Mouse (Mus musculus) heart, postnatal 0 days (tissue): Measurements from ENCODE around the gene Asb4. TPM values are rescaled to one million over a fixed set of nuclear protein-coding genes. Genes with fewer than 3 reads are reported as not detected.

Experiments used
- ATAC-seq: fragments of 200-750 bp; cut with Nextera tagmentation; 2 replicates; pipeline ENCODE4 v1.8.0; 2017; ENCODE audit warnings: low read depth, moderate number of reproducible peaks, moderate library complexity; ENCODE audit not compliant: insufficient read depth
- DNase-seq: peaks from one replicate; pipeline ENCODE4 v3.0.0-alpha.2; 2016; ENCODE audit warnings: low spot score
- H3K27ac ChIP-seq: fragments of 300-500 bp; sonication (generic); 2 replicates; pipeline ENCODE4 v1.5.1; 2014; ENCODE audit warnings: low read depth, mild to moderate bottlenecking
- H3K27me3 ChIP-seq: fragments of 300-500 bp; sonication (generic); 2 replicates; pipeline ENCODE4 v1.6.1; 2014; ENCODE audit warnings: low read length, mixed read lengths; ENCODE audit not compliant: control insufficient read depth, insufficient read depth
- H3K36me3 ChIP-seq: fragments of 300-500 bp; sonication (generic); replicated peaks from 2 replicates; pipeline ENCODE4 v1.6.1; 2014; ENCODE audit warnings: low read length, mixed read lengths; ENCODE audit not compliant: control insufficient read depth, insufficient read depth
- H3K4me1 ChIP-seq: fragments of 300-500 bp; sonication (generic); 2 replicates; pipeline ENCODE4 v1.6.1; 2014; ENCODE audit warnings: antibody characterized with exemption; ENCODE audit not compliant: control insufficient read depth, insufficient read depth
- H3K4me2 ChIP-seq: fragments of 300-500 bp; sonication (generic); 2 replicates; pipeline ENCODE4 v1.6.1; 2014; ENCODE audit warnings: low read depth, mild to moderate bottlenecking, low read length, moderate library complexity
- H3K4me3 ChIP-seq: fragments of 300-500 bp; sonication (generic); 2 replicates; pipeline ENCODE4 v1.5.1; 2014; ENCODE audit warnings: low read depth, low read length
- H3K9ac ChIP-seq: fragments of 300-500 bp; sonication (generic); replicated peaks from 2 replicates; pipeline ENCODE4 v1.6.1; 2014; ENCODE audit warnings: low read depth, low read length, mixed read lengths
- H3K9me3 ChIP-seq: fragments of 300-500 bp; sonication (generic); replicated peaks from 2 replicates; pipeline ENCODE4 v1.6.1; 2016; ENCODE audit warnings: low read length; ENCODE audit not compliant: control insufficient read depth
- CTCF ChIP-seq: IDR thresholded peaks from 2 replicates; pipeline ENCODE4 v1.5.1; 2016; ENCODE audit warnings: antibody characterized with exemption, control low read depth, low read depth
- EP300 ChIP-seq: IDR thresholded peaks from 2 replicates; pipeline ENCODE4 v1.6.1; 2016; ENCODE audit warnings: antibody characterized with exemption, low read depth
- WGBS: fragments of 180-500 bp; shearing (Covaris S2); extraction: QIAGEN DNeasy Blood & Tissue Kit; methylation state at CpG from one replicate; pipeline ENCODE4 v1.1.7; 2014; 5-methylcytosine and 5-hydroxymethylcytosine counted together
- polyA plus RNA-seq: library from polyadenylated mRNA; unstranded; fragments of >200 nt; fragmentation: Nextera tagmentation; extraction: Ambion mirVana; gene quantifications from 2 replicates; pipeline ENCODE4 v1.2.1, GENCODE M21; 2015
- total RNA-seq: library from RNA; depleted of rRNA; stranded (reverse); fragments of >200 nt; gene quantifications from 2 replicates; pipeline ENCODE4 v1.2.3, GENCODE M21; 2014; ENCODE audit warnings: low replicate concordance; rRNA removed

Asb4 gene
- total and polyA plus RNA-seq, 2 experiments from 2014 or later = 6.5 to 10.6 TPM

- DNase-seq = no peak
- no peak overlapping the region for H3K27ac ChIP-seq
- WGBS = 97% methylated on average over 2 of the region's 2 CpGs
Observed at GRCm38 (mm10) chr6:5481066-5481465, 97.9 kb downstream of the Asb4 start.

GRCm38 (mm10) chr6:5482270-5482783 is 99.1 kb downstream of the Asb4 start:
- H3K4me3 ChIP-seq = no peak overlapping the region
- H3K27me3 ChIP-seq = no peaks in the 10 kb centered on the region
- 80% methylated on average over 3 of the region's 3 CpGs for WGBS
- no peak overlapping the region for H3K9ac ChIP-seq
- no peaks in the 10 kb centered on the region for H3K4me1 ChIP-seq
- TF ChIP-seq CTCF = no peak
- peaks cover 52% of the 10 kb centered on the region for H3K36me3 ChIP-seq
- DNase-seq (no peak), ATAC-seq (no peak; the same call in 1 of the 2 replicates)
- no peak overlapping the region for H3K27ac ChIP-seq
- no peak overlapping the region for H3K4me2 ChIP-seq
- no peaks in the 10 kb centered on the region for H3K9me3 ChIP-seq

More at GRCm38 (mm10) chr6:5481066-5481465, 97.9 kb downstream of the Asb4 start:
- no peaks in the 10 kb centered on the region for H3K4me1 ChIP-seq
- no peak for ATAC-seq
- no peak overlapping the region for H3K4me3 ChIP-seq
- H3K9ac ChIP-seq = no peak overlapping the region
- H3K4me2 ChIP-seq = no peak overlapping the region
- H3K27me3 ChIP-seq = no peaks in the 10 kb centered on the region
- peaks cover 40% of the 10 kb centered on the region for H3K36me3 ChIP-seq
- no peak for TF ChIP-seq EP300
- no peak for TF ChIP-seq CTCF
- H3K9me3 ChIP-seq = no peaks in the 10 kb centered on the region

Other genes starting within 250 kb of the Asb4 start
- gene Pon1, start 189.4 kb upstream of the Asb4 start, total RNA-seq = not detected in 2 replicates
- gene Pon1, start 189.4 kb upstream of the Asb4 start, polyA plus RNA-seq = 0.10 TPM in 1 of 2 replicates, not detected in the other
- 27.9 and 51.8 TPM in 2 replicates for gene Pon3, start 127.1 kb upstream of the Asb4 start, total RNA-seq
- 50.0 and 54.4 TPM in 2 replicates for gene Pon3, start 127.1 kb upstream of the Asb4 start, polyA plus RNA-seq
- gene Pon2, start 84.9 kb upstream of the Asb4 start, total RNA-seq = 29.1 and 29.7 TPM in 2 replicates
- gene Pon2, start 84.9 kb upstream of the Asb4 start, polyA plus RNA-seq = 51.4 and 56.8 TPM in 2 replicates
- gene Pdk4, start 112.9 kb downstream of the Asb4 start, total RNA-seq = 75.5 and 77.6 TPM in 2 replicates
- 71.1 and 129 TPM in 2 replicates for gene Pdk4, start 112.9 kb downstream of the Asb4 start, polyA plus RNA-seq